ENCODE assay signal across 8 mouse cellular contexts in genomic region chr9:115120276-115120675, GRCm38 (mm10).
DNase-seq lines count a peak whose midpoint lies in the region; ATAC-seq lines count a peak whose summit lies in the region.
"Had no signal": no experiment of that assay in that cellular context is flagged by ENCODE, and none has a peak within 500 bp of the region (broad histone marks: within the 10 kb centered on the region; RNA-seq: fewer than 3 reads in every experiment).

No protein-coding gene starts in this region.

- H3K4me2 ChIP-seq in midbrain, embryonic 13.5 days (replicated peaks): no peak overlapping the region
- no peak overlapping the region for H3K4me2 ChIP-seq in midbrain, embryonic 11.5 days

- DNase-seq in midbrain, embryonic 11.5 days (ENCODE audit: low spot score, missing footprints): no peak
- DNase-seq in fibroblast of lung, adult 2 months (ENCODE audit: low read depth): peak; percentile 6
- peak; percentile 67 for DNase-seq in kidney, postnatal 10 days
- DNase-seq in ovary, postnatal 14 days (ENCODE audit: low spot score): peak; percentile 49
- no peak for DNase-seq in left cerebral cortex, adult 9 months (ENCODE audit: low spot score in 2 of 2)
- no peak for DNase-seq in frontal cortex, postnatal 25 days (ENCODE audit: low spot score in 2 of 2)

- no peaks in the 10 kb centered on the region for H3K36me3 ChIP-seq in midbrain, embryonic 13.5 days
- H3K36me3 ChIP-seq in midbrain, embryonic 11.5 days (ENCODE audit: control insufficient read depth, insufficient read depth, low read length): no peaks in the 10 kb centered on the region

- no peaks in the 10 kb centered on the region for H3K9me3 ChIP-seq in midbrain, embryonic 13.5 days
- H3K9me3 ChIP-seq in midbrain, embryonic 11.5 days (ENCODE audit: control insufficient read depth, low read length): no peaks in the 10 kb centered on the region

- H3K27me3 ChIP-seq in midbrain, embryonic 13.5 days: no peaks in the 10 kb centered on the region
- H3K27me3 ChIP-seq in midbrain, embryonic 11.5 days (ENCODE audit: control insufficient read depth, insufficient read depth, low read length): no peaks in the 10 kb centered on the region

- WGBS in midbrain, embryonic 13.5 days: 79% methylated on average over 5 of the region's 5 CpGs
- 94% methylated on average over 5 of the region's 5 CpGs for WGBS in midbrain, embryonic 11.5 days

- H3K4me1 ChIP-seq in midbrain, embryonic 13.5 days (replicated peaks): peaks cover 14% of the 10 kb centered on the region
- H3K4me1 ChIP-seq in midbrain, embryonic 11.5 days (ENCODE audit: control insufficient read depth, insufficient read depth, low read length): no peaks in the 10 kb centered on the region

- no peak overlapping the region for H3K4me3 ChIP-seq in midbrain, embryonic 13.5 days (replicated peaks)
- no peak overlapping the region for H3K4me3 ChIP-seq in midbrain, embryonic 11.5 days (ENCODE audit: low read depth, low read length)

- H3K9ac ChIP-seq in midbrain, embryonic 13.5 days (replicated peaks): no peak overlapping the region
- no peak overlapping the region for H3K9ac ChIP-seq in midbrain, embryonic 11.5 days (ENCODE audit: low read length)
- H3K9ac ChIP-seq: liver, embryonic 14.5 days had no signal

- ATAC-seq in midbrain, embryonic 13.5 days: no peak
- no peak for ATAC-seq in midbrain, embryonic 11.5 days (ENCODE audit: low FRiP score)

- H3K27ac ChIP-seq in midbrain, embryonic 13.5 days: peak overlapping the region; percentile 6; the same call in 1 of the 2 replicates
- no peak overlapping the region for H3K27ac ChIP-seq in midbrain, embryonic 11.5 days (ENCODE audit: low read depth, low read length)
- H3K27ac ChIP-seq: liver, embryonic 14.5 days had no signal

Comparison
In these comparisons a context has a peak if more than half of its experiments do, and no peak if none do; other contexts are left out.
1. DNase-seq: peak in fibroblast of lung, adult 2 months (single experiment), kidney, postnatal 10 days (single experiment) and ovary, postnatal 14 days (single experiment); none in midbrain, embryonic 11.5 days (single experiment), left cerebral cortex, adult 9 months (0 of 2) and frontal cortex, postnatal 25 days (0 of 2).